15 mouse cellular contexts compared by ENCODE assay signal in the genomic region with DNA sequence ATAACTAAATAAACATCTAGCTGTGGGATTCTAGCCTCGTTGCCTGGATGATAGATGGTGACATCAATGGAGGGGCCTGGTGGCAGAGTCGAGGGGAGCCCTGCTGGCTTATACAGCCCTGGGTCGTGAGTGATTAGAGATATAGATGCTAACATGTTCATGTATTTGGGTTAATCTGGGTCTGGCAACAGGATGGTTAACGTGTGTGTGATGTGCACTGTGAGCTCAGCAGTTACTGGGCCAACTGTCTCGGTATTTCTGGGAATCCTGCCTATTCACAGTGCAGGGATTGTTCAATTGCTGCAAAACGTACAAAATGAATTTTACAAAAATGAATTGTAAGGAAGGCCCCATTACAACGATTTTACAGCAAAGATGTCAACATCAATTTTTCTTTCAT. TPM values are rescaled to one million over a fixed set of nuclear protein-coding genes. Genes with fewer than 3 reads are reported as not detected.
A peak's percentile ranks its signal among the peaks of the same experiment; 100 is the strongest.
DNase-seq lines count a peak whose midpoint lies in the region; ATAC-seq and TF ChIP-seq lines count a peak whose summit lies in the region.
"Had no signal": no experiment of that assay in that cellular context is flagged by ENCODE, and none has a peak within 500 bp of the region (broad histone marks: within the 10 kb centered on the region; RNA-seq: fewer than 3 reads in every experiment).

No protein-coding gene starts in this region.

- H3K4me2 ChIP-seq in midbrain, embryonic 11.5 days = no peak overlapping the region
- peak overlapping the region; percentile 30; the same call in 1 of the 2 replicates for H3K4me2 ChIP-seq in hindbrain, embryonic 13.5 days
- H3K4me2 ChIP-seq: liver, embryonic 12.5 days had no signal

- no peaks in the 10 kb centered on the region for H3K9me3 ChIP-seq in heart, embryonic 10.5 days
- H3K9me3 ChIP-seq in midbrain, embryonic 10.5 days (replicated peaks) = no peaks in the 10 kb centered on the region
- no peaks in the 10 kb centered on the region for H3K9me3 ChIP-seq in midbrain, embryonic 11.5 days (ENCODE audit: control insufficient read depth, low read length)
- H3K9me3 ChIP-seq in hindbrain, embryonic 13.5 days = no peaks in the 10 kb centered on the region
- H3K9me3 ChIP-seq: liver, embryonic 12.5 days had no signal

- no peak for TF ChIP-seq CTCF in olfactory bulb, adult 2 months (IDR thresholded peaks at IDR 0.05; ENCODE audit: insufficient read depth, low read depth, low read length)

- no peaks in the 10 kb centered on the region for H3K27me3 ChIP-seq in heart, embryonic 10.5 days (ENCODE audit: insufficient read depth, poor library complexity, severe bottlenecking)
- no peaks in the 10 kb centered on the region for H3K27me3 ChIP-seq in midbrain, embryonic 10.5 days (ENCODE audit: low read depth, poor library complexity, severe bottlenecking)
- no peaks in the 10 kb centered on the region for H3K27me3 ChIP-seq in midbrain, embryonic 11.5 days (ENCODE audit: control insufficient read depth, insufficient read depth, low read length)
- no peaks in the 10 kb centered on the region for H3K27me3 ChIP-seq in hindbrain, embryonic 13.5 days
- H3K27me3 ChIP-seq: CH12.LX; liver, embryonic 12.5 days had no signal

- TF ChIP-seq POLR2A in olfactory bulb, adult 2 months (IDR thresholded peaks at IDR 0.05; ENCODE audit: insufficient read depth, low read depth, low read length) = no peak

- no peak overlapping the region for H3K9ac ChIP-seq in midbrain, embryonic 11.5 days (ENCODE audit: low read length)
- no peak overlapping the region for H3K9ac ChIP-seq in hindbrain, embryonic 13.5 days
- H3K9ac ChIP-seq: liver, embryonic 12.5 days had no signal

- no peak overlapping the region for H3K4me3 ChIP-seq in heart, embryonic 10.5 days
- H3K4me3 ChIP-seq in midbrain, embryonic 10.5 days = no peak overlapping the region
- no peak overlapping the region for H3K4me3 ChIP-seq in midbrain, embryonic 11.5 days (ENCODE audit: low read depth, low read length)
- no peak overlapping the region; the same call in 1 of the 2 replicates for H3K4me3 ChIP-seq in hindbrain, embryonic 13.5 days
- H3K4me3 ChIP-seq in olfactory bulb, adult 2 months (ENCODE audit: insufficient read depth, low read depth, low read length) = no peak overlapping the region
- H3K4me3 ChIP-seq: liver, embryonic 12.5 days had no signal

- H3K36me3 ChIP-seq in heart, embryonic 10.5 days = peaks cover 38% of the 10 kb centered on the region
- H3K36me3 ChIP-seq in midbrain, embryonic 10.5 days = peaks cover 53% of the 10 kb centered on the region
- H3K36me3 ChIP-seq in midbrain, embryonic 11.5 days (ENCODE audit: control insufficient read depth, insufficient read depth, low read length) = no peaks in the 10 kb centered on the region; the same call in 1 of the 2 replicates
- peaks cover 16% of the 10 kb centered on the region; the same call in 1 of the 2 replicates for H3K36me3 ChIP-seq in hindbrain, embryonic 13.5 days
- H3K36me3 ChIP-seq: liver, embryonic 12.5 days had no signal

- H3K27ac ChIP-seq in heart, embryonic 10.5 days = no peak overlapping the region
- H3K27ac ChIP-seq in midbrain, embryonic 10.5 days (replicated peaks) = no peak overlapping the region
- H3K27ac ChIP-seq in midbrain, embryonic 11.5 days (ENCODE audit: low read depth, low read length) = no peak overlapping the region
- peak overlapping the region; percentile 76 for H3K27ac ChIP-seq in hindbrain, embryonic 13.5 days
- H3K27ac ChIP-seq in olfactory bulb, adult 2 months (ENCODE audit: insufficient read depth, low read depth, low read length) = peak overlapping the region; percentile 69
- H3K27ac ChIP-seq: liver, embryonic 12.5 days had no signal

- peaks cover 42% of the 10 kb centered on the region for H3K4me1 ChIP-seq in heart, embryonic 10.5 days
- peaks cover 50% of the 10 kb centered on the region for H3K4me1 ChIP-seq in midbrain, embryonic 10.5 days
- H3K4me1 ChIP-seq in midbrain, embryonic 11.5 days (ENCODE audit: control insufficient read depth, insufficient read depth, low read length) = peaks cover 5% of the 10 kb centered on the region
- peaks cover 57% of the 10 kb centered on the region for H3K4me1 ChIP-seq in hindbrain, embryonic 13.5 days (replicated peaks)
- H3K4me1 ChIP-seq in olfactory bulb, adult 2 months (ENCODE audit: control insufficient read depth, insufficient read depth, low read length) = peaks cover 5% of the 10 kb centered on the region; the same call in 1 of the 2 replicates
- H3K4me1 ChIP-seq: liver, embryonic 12.5 days had no signal

- no peak for ATAC-seq in midbrain, embryonic 11.5 days (ENCODE audit: low FRiP score)
- peak; percentile 36 for ATAC-seq in hindbrain, embryonic 13.5 days (ENCODE audit: low FRiP score)
- ATAC-seq: liver, embryonic 12.5 days had no signal

- peak; percentile 85 for DNase-seq in heart, adult 11 months
- DNase-seq in heart, embryonic 10.5 days (ENCODE audit: low spot score) = no peak
- DNase-seq in midbrain, embryonic 10.5 days (ENCODE audit: low spot score) = peak; percentile 8
- no peak for DNase-seq in midbrain, embryonic 11.5 days (ENCODE audit: low spot score, missing footprints)
- no peak for DNase-seq in B cell, adult 2 months
- DNase-seq in liver = no peak
- DNase-seq: adrenal gland, postnatal 10 days; heart, postnatal 4 days; kidney, postnatal 36 days; right cerebral cortex, adult 18-20 months; thymus, postnatal 25 days had no signal

- WGBS in heart, embryonic 10.5 days = 76% methylated on average over 7 of the region's 7 CpGs
- 73% methylated on average over 7 of the region's 7 CpGs for WGBS in midbrain, embryonic 10.5 days
- 72% methylated on average over 7 of the region's 7 CpGs for WGBS in midbrain, embryonic 11.5 days
- 25% methylated on average over 7 of the region's 7 CpGs for WGBS in hindbrain, embryonic 13.5 days
- WGBS in olfactory bulb, adult 2 months = 15% methylated on average over 7 of the region's 7 CpGs

RNA-seq across cellular contexts. Expression of a gene that starts 20.6 kb away (rescaled TPM):
- polyA plus RNA-seq in heart, embryonic 10.5 days (2016; fragmentation: Nextera tagmentation; extraction: Ambion mirVana) = 45.2 and 62.7 TPM in 2 replicates
- 34.4 and 44.0 TPM in 2 replicates for polyA plus RNA-seq in midbrain, embryonic 10.5 days (2016; fragmentation: Nextera tagmentation; extraction: Ambion mirVana)
- polyA plus RNA-seq in midbrain, embryonic 11.5 days (2014; fragmentation: Nextera tagmentation; extraction: Ambion mirVana) = 52.2 and 56.5 TPM in 2 replicates
- polyA plus RNA-seq in hindbrain, embryonic 13.5 days (2015; fragmentation: Nextera tagmentation; extraction: Ambion mirVana) = 139 and 175 TPM in 2 replicates
- polyA plus RNA-seq in olfactory bulb, adult 2 months (2012; ENCODE audit: insufficient read depth, insufficient read length, low replicate concordance, missing spikeins) = 180 and 356 TPM in 2 replicates

Comparison
In these comparisons a context has a peak if more than half of its experiments do, and no peak if none do; other contexts are left out.
1. DNase-seq: peak in heart, adult 11 months (single experiment) and midbrain, embryonic 10.5 days (single experiment); none in heart, embryonic 10.5 days (single experiment), midbrain, embryonic 11.5 days (single experiment), B cell, adult 2 months (0 of 2) and liver (single experiment).
2. H3K27ac ChIP-seq: peak in hindbrain, embryonic 13.5 days (single experiment) and olfactory bulb, adult 2 months (single experiment); none in heart, embryonic 10.5 days (single experiment), midbrain, embryonic 10.5 days (single experiment) and midbrain, embryonic 11.5 days (single experiment).